Mouse (Mus musculus): Measurements from ENCODE around the gene Arfgef2. TPM values are rescaled to one million over a fixed set of nuclear protein-coding genes. Genes with fewer than 3 reads are reported as not detected.

Arfgef2 gene
- polyA plus RNA-seq, 1 experiment from 2014 or later = 4.6 TPM

GRCm38 (mm10) chr2:166899161-166899560 lies 93.8 kb downstream of the Arfgef2 start:
- peaks cover 4% of the 10 kb centered on the region; the same call in 1 of the 2 replicates for H3K36me3 ChIP-seq
- H3K27ac ChIP-seq (replicated peaks) = no peak overlapping the region
- H3K4me3 ChIP-seq = no peak overlapping the region
- WGBS = 85% methylated on average over 2 of the region's 2 CpGs
- no peak overlapping the region for H3K9ac ChIP-seq
- H3K27me3 ChIP-seq = no peaks in the 10 kb centered on the region
- no peak for ATAC-seq (ENCODE audit: low FRiP score, low read depth)
- no peaks in the 10 kb centered on the region for H3K9me3 ChIP-seq
- no peak overlapping the region for H3K4me2 ChIP-seq
- H3K4me1 ChIP-seq (replicated peaks) = no peaks in the 10 kb centered on the region

- Histone ChIP-seq H3K9ac (no peak overlapping the region), H3K4me1 (replicated peaks) (no peaks in the 10 kb centered on the region), H3K4me3 (no peak overlapping the region), H3K36me3 (0 out of 2 replicates have a peak, but pooled peaks cover under 1% of the 10 kb centered on the region), H3K4me2 (no peak overlapping the region), H3K27ac (replicated peaks) (no peak overlapping the region), H3K27me3 (no peaks in the 10 kb centered on the region), H3K9me3 (no peaks in the 10 kb centered on the region)
- 75% methylated on average over 3 of the region's 3 CpGs for WGBS
- ATAC-seq (ENCODE audit: low FRiP score, low read depth) = no peak
These were observed 94.4 kb downstream of the Arfgef2 start for GRCm38 (mm10) chr2:166899746-166900145.

- H3K9me3 ChIP-seq = no peaks in the 10 kb centered on the region
- no peak for ATAC-seq (ENCODE audit: low FRiP score, low read depth)
- peaks cover 5% of the 10 kb centered on the region for H3K4me1 ChIP-seq (replicated peaks)
- 93% methylated on average over 8 of the region's 8 CpGs for WGBS
- no peaks in the 10 kb centered on the region for H3K36me3 ChIP-seq
- H3K27me3 ChIP-seq = no peaks in the 10 kb centered on the region
- H3K4me3 ChIP-seq = no peak overlapping the region
- H3K27ac ChIP-seq (replicated peaks) = no peak overlapping the region
- no peak overlapping the region for H3K9ac ChIP-seq
- no peak overlapping the region for H3K4me2 ChIP-seq
These were observed 95.6 kb downstream of the Arfgef2 start for GRCm38 (mm10) chr2:166900792-166901505.

- no peak for ATAC-seq (ENCODE audit: low FRiP score, low read depth)
These were observed 98.4 kb downstream of the Arfgef2 start for GRCm38 (mm10) chr2:166903719-166904282.

GRCm38 (mm10) chr2:166905711-166906522 lies 100.5 kb downstream of the Arfgef2 start, which contains the start of gene Cse1l:
Cse1l (plus strand) TSS chr2:166906040.
- under 1% methylated on average over 75 of the region's 80 CpGs for WGBS
- no peaks in the 10 kb centered on the region for H3K27me3 ChIP-seq
- no peaks in the 10 kb centered on the region for H3K36me3 ChIP-seq

More at GRCm38 (mm10) chr2:166903719-166904282, 98.4 kb downstream of the Arfgef2 start:
- H3K4me1 ChIP-seq (replicated peaks) = peaks cover 16% of the 10 kb centered on the region
- H3K4me2 ChIP-seq = no peak overlapping the region
- no peaks in the 10 kb centered on the region for H3K9me3 ChIP-seq
- H3K4me3 ChIP-seq = no peak overlapping the region
- H3K9ac ChIP-seq = no peak overlapping the region
- no peaks in the 10 kb centered on the region for H3K27me3 ChIP-seq
- WGBS = 90% methylated on average over 6 of the region's 6 CpGs
- H3K27ac ChIP-seq (replicated peaks) = no peak overlapping the region
- H3K36me3 ChIP-seq = no peaks in the 10 kb centered on the region

GRCm38 (mm10) chr2:166906523-166907182 lies 101.3 kb downstream of the Arfgef2 start:
- peak; percentile 57 for ATAC-seq (ENCODE audit: low FRiP score, low read depth)
- Histone ChIP-seq H3K4me3 (peak overlapping the region; percentile 97), H3K27me3 (no peaks in the 10 kb centered on the region), H3K9me3 (no peaks in the 10 kb centered on the region), H3K36me3 (no peaks in the 10 kb centered on the region), H3K9ac (peak overlapping the region; percentile 90), H3K4me2 (peak overlapping the region; percentile 81), H3K27ac (replicated peaks) (peak overlapping the region; percentile 98), H3K4me1 (replicated peaks) (peaks cover 16% of the 10 kb centered on the region)
- under 1% methylated on average over 28 of the region's 28 CpGs for WGBS

More at GRCm38 (mm10) chr2:166905711-166906522, 100.5 kb downstream of the Arfgef2 start, which contains the start of gene Cse1l:
- Histone ChIP-seq H3K27ac (replicated peaks) (peak within 1 kb of the TSS; percentile 98), H3K9me3 (no peaks in the 10 kb centered on the region), H3K4me2 (peak within 1 kb of the TSS; percentile 81), H3K9ac (peak within 1 kb of the TSS; percentile 90), H3K4me3 (peak within 1 kb of the TSS; percentile 97), H3K4me1 (replicated peaks) (peaks cover 16% of the 10 kb centered on the region)
- ATAC-seq (ENCODE audit: low FRiP score, low read depth) = peak; percentile 97

- H3K4me3 ChIP-seq = no peak overlapping the region
- peaks cover 16% of the 10 kb centered on the region for H3K4me1 ChIP-seq (replicated peaks)
- no peak for ATAC-seq (ENCODE audit: low FRiP score, low read depth)
- no peaks in the 10 kb centered on the region for H3K9me3 ChIP-seq
- WGBS = 95% methylated on average over 3 of the region's 3 CpGs
- no peak overlapping the region for H3K4me2 ChIP-seq
- no peaks in the 10 kb centered on the region for H3K27me3 ChIP-seq
- no peak overlapping the region for H3K27ac ChIP-seq (replicated peaks)
- no peak overlapping the region for H3K9ac ChIP-seq
- H3K36me3 ChIP-seq = no peaks in the 10 kb centered on the region
These were observed 104.3 kb downstream of the Arfgef2 start for GRCm38 (mm10) chr2:166909729-166910128.

- WGBS = 94% methylated on average over 8 of the region's 8 CpGs
- no peaks in the 10 kb centered on the region for H3K27me3 ChIP-seq
- H3K4me2 ChIP-seq = no peak overlapping the region
- H3K4me1 ChIP-seq (replicated peaks) = peaks cover 12% of the 10 kb centered on the region
- no peaks in the 10 kb centered on the region for H3K9me3 ChIP-seq
- H3K4me3 ChIP-seq = no peak overlapping the region
- no peak overlapping the region for H3K27ac ChIP-seq (replicated peaks)
- no peaks in the 10 kb centered on the region for H3K36me3 ChIP-seq
- H3K9ac ChIP-seq = no peak overlapping the region
- no peak for ATAC-seq (ENCODE audit: low FRiP score, low read depth)
These were observed 105.1 kb downstream of the Arfgef2 start for GRCm38 (mm10) chr2:166910536-166910935.

- no peaks in the 10 kb centered on the region for H3K4me1 ChIP-seq (replicated peaks)
- WGBS = 87% methylated on average over 2 of the region's 2 CpGs
- no peak overlapping the region for H3K4me2 ChIP-seq
- H3K9ac ChIP-seq = no peak overlapping the region
- no peak overlapping the region for H3K27ac ChIP-seq (replicated peaks)
- no peak overlapping the region for H3K4me3 ChIP-seq
- ATAC-seq (ENCODE audit: low FRiP score, low read depth) = no peak
- H3K36me3 ChIP-seq = peaks cover 59% of the 10 kb centered on the region
- H3K27me3 ChIP-seq = no peaks in the 10 kb centered on the region
- no peaks in the 10 kb centered on the region for H3K9me3 ChIP-seq
These were observed 118.6 kb downstream of the Arfgef2 start for GRCm38 (mm10) chr2:166923971-166924370.

- Histone ChIP-seq H3K27me3 (no peaks in the 10 kb centered on the region), H3K36me3 (peaks cover 75% of the 10 kb centered on the region), H3K4me2 (no peak overlapping the region), H3K4me1 (replicated peaks) (no peaks in the 10 kb centered on the region), H3K4me3 (no peak overlapping the region), H3K9me3 (no peaks in the 10 kb centered on the region), H3K27ac (replicated peaks) (no peak overlapping the region), H3K9ac (no peak overlapping the region)
- ATAC-seq (ENCODE audit: low FRiP score, low read depth) = no peak
- 95% methylated on average over 6 of the region's 6 CpGs for WGBS
These were observed 128.6 kb downstream of the Arfgef2 start for GRCm38 (mm10) chr2:166933943-166934342.

GRCm38 (mm10) chr2:166934416-166934815 lies 129.0 kb downstream of the Arfgef2 start:
- Histone ChIP-seq H3K9ac (no peak overlapping the region), H3K4me3 (no peak overlapping the region), H3K9me3 (no peaks in the 10 kb centered on the region), H3K27me3 (no peaks in the 10 kb centered on the region), H3K4me1 (replicated peaks) (no peaks in the 10 kb centered on the region), H3K36me3 (peaks cover 72% of the 10 kb centered on the region), H3K4me2 (no peak overlapping the region), H3K27ac (replicated peaks) (no peak overlapping the region)
- ATAC-seq (ENCODE audit: low FRiP score, low read depth) = no peak
- 53% methylated on average over 5 of the region's 5 CpGs for WGBS

Data from hindbrain, embryonic 15.5 days (tissue).